Mouse (Mus musculus) ES-E14 (cell line): ENCODE results near the gene Ppp1r10. TPM values are rescaled to one million over a fixed set of nuclear protein-coding genes. Genes with fewer than 3 reads are reported as not detected.
A peak's percentile ranks its signal among the peaks of the same experiment; 100 is the strongest.

Experiments
- DNase-seq: peaks from one replicate; pipeline ENCODE4 v3.0.0-alpha.2; 2013; ENCODE audit warnings: low read depth, low spot score
- H3K27ac ChIP-seq: 2 replicates; pipeline ENCODE4 v1.5.1; 2012; ENCODE audit warnings: low read depth, mild to moderate bottlenecking, low read length, moderate library complexity, mixed read lengths; ENCODE audit not compliant: poor library complexity, insufficient read depth, severe bottlenecking
- H3K36me3 ChIP-seq: 2 replicates; pipeline ENCODE4 v1.6.1; 2012; ENCODE audit warnings: mild to moderate bottlenecking, low read length, moderate library complexity, mixed read lengths; ENCODE audit not compliant: control insufficient read depth, poor library complexity, insufficient read depth, severe bottlenecking
- H3K4me1 ChIP-seq, 2 experiments: fragments of 150-350 bp in 1 of 2; sonication (generic) in 1 of 2; 2 replicates each; pipeline ENCODE4 v1.6.1; 2012; ENCODE audit warnings: low read length in 2 of 2, mild to moderate bottlenecking in 1 of 2, mixed read lengths in 1 of 2; ENCODE audit not compliant: control insufficient read depth in 2 of 2, insufficient read depth in 2 of 2, poor library complexity in 1 of 2
- H3K4me3 ChIP-seq, 2 experiments: fragments of 150-350 bp in 1 of 2; sonication (generic) in 1 of 2; 2 replicates each; pipeline ENCODE4 v1.5.1; 2012; ENCODE audit warnings: low read length in 2 of 2, low read depth in 1 of 2, mild to moderate bottlenecking in 1 of 2, mixed read lengths in 1 of 2; ENCODE audit not compliant: insufficient read depth in 1 of 2, poor library complexity in 1 of 2, severe bottlenecking in 1 of 2
- H3K9ac ChIP-seq: 2 replicates; pipeline ENCODE4 v1.6.1; 2012; ENCODE audit warnings: low read depth, mild to moderate bottlenecking, low read length, mixed read lengths; ENCODE audit not compliant: poor library complexity, insufficient read depth, severe bottlenecking
- H3K9me3 ChIP-seq: fragments of 150-350 bp; sonication (generic); 2 replicates; pipeline ENCODE4 v1.6.1; 2012; ENCODE audit warnings: low read depth, mild to moderate bottlenecking, low read length; ENCODE audit not compliant: control insufficient read depth, insufficient read depth
- CHD2 ChIP-seq: IDR thresholded peaks from 2 replicates; pipeline ENCODE4 v1.6.1; 2014; ENCODE audit warnings: mild to moderate bottlenecking, low read depth, low read length, inconsistent platforms
- HCFC1 ChIP-seq: IDR thresholded peaks from 2 replicates; pipeline ENCODE4 v1.6.1; 2012; ENCODE audit warnings: low read length, inconsistent platforms, borderline replicate concordance; ENCODE audit not compliant: insufficient read depth
- MAFK ChIP-seq: IDR thresholded peaks from 2 replicates; pipeline ENCODE4 v1.6.1; 2014; ENCODE audit warnings: mild to moderate bottlenecking, low read depth, low read length, inconsistent platforms; ENCODE audit not compliant: insufficient read depth
- ZC3H11A ChIP-seq: IDR thresholded peaks from 2 replicates; pipeline ENCODE4 v1.6.1; 2012; ENCODE audit warnings: low read depth, mild to moderate bottlenecking, inconsistent platforms, low read length, borderline replicate concordance
- ZNF384 ChIP-seq: IDR thresholded peaks from 2 replicates; pipeline ENCODE4 v1.6.1; 2012; ENCODE audit warnings: low read depth, low read length, inconsistent platforms
- in situ Hi-C, 2 experiments: fragments of 600-800 bp; cut with MboI; formaldehyde crosslinking; loops; one replicate each; pipeline ENCODE4 v1.15.1; 2025; ENCODE audit warnings: low sequenced_read_pairs in 2 of 2, inconsistent platforms in 1 of 2; ENCODE audit not compliant: unreplicated experiment in 2 of 2
- total RNA-seq: library from RNA; depleted of rRNA; stranded (reverse); fragments of 300-350 nt; gene quantifications from 2 replicates; pipeline ENCODE4 v1.2.3, GENCODE M21; 2012; rRNA removed

The Ppp1r10 gene
- 64.8 and 68.2 TPM in 2 replicates for total RNA-seq

DNA sequence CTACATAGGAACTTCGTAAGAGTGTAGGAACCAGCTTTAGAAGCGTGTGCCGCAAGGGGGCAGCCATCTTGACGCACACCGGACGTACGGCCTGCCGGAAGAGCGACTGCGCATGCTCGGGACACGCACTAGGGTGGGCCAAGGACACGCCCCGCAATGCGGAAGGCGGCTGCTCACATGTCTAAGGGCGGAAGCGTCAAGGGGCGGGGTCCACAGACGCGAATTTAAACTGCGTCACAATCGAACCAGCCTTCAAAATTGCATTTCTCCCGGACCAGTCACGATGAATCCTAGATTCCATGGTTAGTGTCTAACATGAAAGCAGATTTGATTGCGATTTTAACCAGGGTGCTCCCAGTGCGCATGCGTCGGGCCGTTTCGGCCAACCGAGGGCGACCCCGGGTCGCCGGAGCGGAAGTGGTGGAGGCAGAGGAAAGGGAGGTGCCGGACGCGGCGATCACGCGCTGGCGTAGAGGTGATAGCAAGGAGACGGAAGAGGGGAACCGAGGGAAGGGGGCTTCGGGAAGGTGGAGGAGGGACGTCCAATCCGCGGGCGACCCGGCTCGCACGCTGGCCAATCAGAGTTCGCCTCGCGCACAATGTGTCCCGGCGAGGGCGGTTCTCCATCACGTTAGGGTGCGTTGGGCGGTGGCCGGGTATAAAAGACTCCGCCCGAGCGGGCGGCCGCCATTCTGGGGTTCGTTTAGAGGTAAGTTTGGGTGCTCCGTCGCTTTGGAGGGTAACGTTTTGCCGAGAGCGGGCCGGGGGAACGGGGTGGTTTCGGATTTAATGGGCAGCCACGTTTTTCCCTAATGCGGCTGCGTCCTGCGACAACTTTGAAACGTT lies at the start of gene Ppp1r10, which contains the start of gene Mrps18b:
Gene Ppp1r10, plus strand, starts transcription at position 138 of the 846 bp plus-strand sequence.
Gene Mrps18b, minus strand, starts transcription at position 93 of the 846 bp plus-strand sequence.
- Histone ChIP-seq H3K36me3 (peaks cover 33% of the 10 kb centered on the region), H3K4me3 (peak within 1 kb of the TSS; percentile 78 to 93), H3K9me3 (no peaks in the 10 kb centered on the region), H3K27ac (peak within 1 kb of the TSS; percentile 98), H3K4me1 (peaks cover 0 to 10% of the 10 kb centered on the region in 2 experiments; a peak in 2 of 4 replicates), H3K9ac (peak within 1 kb of the TSS; percentile 96)
- TF ChIP-seq HCFC1 (peak; percentile 71), CHD2 (no peak)
- DNase-seq, result peak; percentile 96
- in situ Hi-C loops, result no loop called here

DNA sequence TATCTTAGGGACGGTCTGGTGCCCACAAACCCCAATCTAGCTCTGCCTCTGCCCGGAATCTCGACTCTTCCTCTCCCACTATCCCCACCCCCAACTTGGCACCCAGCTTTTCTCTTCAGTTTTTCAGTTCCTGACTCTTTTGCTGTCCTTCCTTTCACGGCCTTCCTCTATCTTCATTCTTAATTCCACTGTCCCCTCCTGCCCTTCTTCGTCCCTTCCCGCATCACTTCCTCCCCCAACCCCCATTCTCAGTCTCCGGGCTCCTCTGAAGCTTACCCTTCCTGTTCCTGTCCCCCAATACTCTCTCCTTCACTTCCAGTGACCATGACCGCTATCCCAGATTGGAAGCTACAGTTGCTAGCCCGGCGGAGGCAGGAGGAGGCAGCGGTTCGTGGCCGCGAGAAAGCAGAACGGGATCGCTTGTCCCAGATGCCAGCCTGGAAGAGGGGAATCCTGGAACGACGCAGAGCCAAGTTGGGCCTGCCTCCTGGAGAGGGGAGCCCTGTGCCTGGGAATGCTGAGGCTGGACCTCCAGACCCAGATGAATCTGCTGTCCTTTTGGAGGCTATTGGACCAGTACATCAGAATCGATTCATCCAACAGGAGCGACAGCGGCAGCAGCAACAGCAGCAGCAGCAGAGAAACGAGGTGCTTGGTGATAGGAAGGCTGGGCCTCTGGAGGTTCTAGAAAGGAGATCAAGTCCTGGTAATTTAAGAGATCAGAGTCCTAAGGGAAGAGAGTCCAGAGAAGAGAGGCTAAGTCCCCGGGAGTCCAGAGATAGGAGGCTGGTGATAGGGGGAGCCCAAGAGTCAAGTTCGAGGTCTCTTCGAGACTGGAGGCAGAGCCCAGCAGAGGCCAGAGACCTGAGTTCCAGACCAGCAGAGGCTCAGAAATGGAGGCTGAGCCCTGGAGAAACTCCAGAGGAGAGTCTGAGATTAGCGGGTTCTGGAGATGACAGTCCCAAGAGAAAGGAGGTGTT lies 49.0 kb upstream of the Ppp1r10 start:
- H3K9me3 ChIP-seq, result no peaks in the 10 kb centered on the region
- in situ Hi-C loops, result no loop called here
- H3K4me1 ChIP-seq, result peaks cover 6 to 15% of the 10 kb centered on the region in 2 experiments; a peak in 2 of 4 replicates
- H3K27ac ChIP-seq, result no peak overlapping the region
- peaks cover 7% of the 10 kb centered on the region; the same call in 1 of the 2 replicates for H3K36me3 ChIP-seq
- DNase-seq, result no peak
- H3K9ac ChIP-seq, result peak overlapping the region; percentile 81
- peak overlapping the region; percentile 78 to 91 for H3K4me3 ChIP-seq
- TF ChIP-seq HCFC1, result no peak
- TF ChIP-seq MAFK, result no peak
- TF ChIP-seq CHD2, result no peak
- no peak for TF ChIP-seq ZC3H11A
- TF ChIP-seq ZNF384, result no peak

DNA sequence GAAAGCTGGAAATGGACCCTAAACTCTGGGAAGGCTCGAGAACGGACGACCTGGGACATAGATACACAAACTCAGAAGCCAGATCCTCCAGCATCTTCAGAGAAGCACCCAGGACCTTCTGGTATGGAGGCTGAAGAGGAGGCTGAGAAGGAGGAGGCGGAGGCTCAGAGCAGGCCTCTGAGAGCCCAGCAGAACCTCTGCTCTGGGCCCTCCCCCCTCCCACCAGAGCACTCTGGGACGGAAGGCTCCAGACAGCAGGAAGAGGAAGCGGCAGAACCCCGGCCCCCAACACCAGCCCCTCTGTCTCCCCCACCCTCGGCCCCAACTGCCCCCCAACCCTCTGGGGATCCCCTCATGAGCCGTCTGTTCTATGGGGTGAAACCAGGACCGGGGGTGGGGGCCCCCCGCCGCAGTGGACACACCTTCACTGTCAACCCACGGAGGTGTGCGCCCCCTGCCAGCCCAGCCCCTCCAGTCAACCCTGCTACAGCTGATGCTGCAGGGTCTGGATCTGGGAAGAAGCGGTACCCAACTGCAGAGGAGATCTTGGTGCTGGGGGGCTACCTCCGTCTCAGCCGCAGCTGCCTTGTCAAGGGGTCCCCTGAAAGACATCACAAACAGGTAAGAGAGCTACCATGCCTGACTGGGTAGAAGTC lies 47.9 kb upstream of the Ppp1r10 start:
- in situ Hi-C loops, result no loop called here
- H3K36me3 ChIP-seq, result peaks cover 5% of the 10 kb centered on the region; the same call in 1 of the 2 replicates
- H3K9ac ChIP-seq, result peak overlapping the region; percentile 81; the same call in 1 of the 2 replicates
- H3K4me3 ChIP-seq, result peak overlapping the region; percentile 56 to 78
- TF ChIP-seq MAFK (no peak), ZC3H11A (no peak), HCFC1 (no peak), CHD2 (no peak), ZNF384 (no peak)
- H3K9me3 ChIP-seq, result no peaks in the 10 kb centered on the region
- no peak for DNase-seq
- peaks cover 6 to 14% of the 10 kb centered on the region in 2 experiments; a peak in 2 of 4 replicates for H3K4me1 ChIP-seq
- H3K27ac ChIP-seq, result peak overlapping the region; percentile 82

DNA sequence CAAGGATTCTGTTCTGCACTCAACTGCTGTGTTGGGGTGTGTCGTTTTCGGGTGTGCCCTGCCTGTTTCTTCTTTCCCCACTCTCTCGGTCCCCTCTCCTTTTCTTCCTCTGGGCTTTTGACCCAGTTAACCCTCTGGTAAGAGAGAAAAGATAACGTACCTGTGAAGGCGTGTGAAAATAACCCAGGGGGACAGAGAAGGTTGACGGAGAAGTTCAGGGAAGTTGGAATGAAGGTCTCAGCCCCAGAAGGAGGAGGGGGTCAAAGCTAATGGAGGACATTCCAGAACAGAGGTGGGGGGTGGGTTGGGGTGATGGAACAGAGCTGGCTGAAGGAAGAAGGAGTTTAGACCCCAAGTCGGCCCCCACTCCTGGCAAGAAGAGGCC lies 47.3 kb upstream of the Ppp1r10 start:
- no peaks in the 10 kb centered on the region for H3K9me3 ChIP-seq
- H3K4me1 ChIP-seq, result peaks cover 6 to 11% of the 10 kb centered on the region in 2 experiments; a peak in 2 of 4 replicates
- peak overlapping the region; percentile 81; the same call in 1 of the 2 replicates for H3K9ac ChIP-seq
- in situ Hi-C loops, result no loop called here
- peaks cover 3% of the 10 kb centered on the region; the same call in 1 of the 2 replicates for H3K36me3 ChIP-seq
- H3K27ac ChIP-seq, result peak overlapping the region; percentile 82; the same call in 1 of the 2 replicates
- TF ChIP-seq MAFK, result no peak
- no peak for TF ChIP-seq ZNF384
- no peak for TF ChIP-seq HCFC1
- no peak for TF ChIP-seq ZC3H11A
- TF ChIP-seq CHD2, result no peak
- H3K4me3 ChIP-seq, result peak overlapping the region; percentile 56 to 78
- DNase-seq, result no peak
